Mouse (Mus musculus) stomach, embryonic 16.5 days (tissue): ENCODE results near the gene Nfkbib. TPM values are rescaled to one million over a fixed set of nuclear protein-coding genes. Genes with fewer than 3 reads are reported as not detected.
A peak's percentile ranks its signal among the peaks of the same experiment; 100 is the strongest.

Experiments
- ATAC-seq: fragments of 200-750 bp; cut with Nextera tagmentation; 2 replicates; pipeline ENCODE4 v1.8.0; 2017; ENCODE audit warnings: moderate number of reproducible peaks, moderate TSS enrichment; ENCODE audit not compliant: insufficient read depth, low FRiP score
- H3K27ac ChIP-seq: fragments of 300-500 bp; sonication (generic); 2 replicates; pipeline ENCODE4 v1.5.1; 2014; ENCODE audit warnings: low read length
- H3K27me3 ChIP-seq: fragments of 300-500 bp; sonication (generic); 2 replicates; pipeline ENCODE4 v1.6.1; 2014; ENCODE audit warnings: low read length, control low read depth, mixed read lengths; ENCODE audit not compliant: control insufficient read depth, insufficient read depth
- H3K36me3 ChIP-seq: fragments of 300-500 bp; sonication (generic); 2 replicates; pipeline ENCODE4 v1.6.1; 2014; ENCODE audit warnings: low read length; ENCODE audit not compliant: control insufficient read depth, insufficient read depth
- H3K4me1 ChIP-seq: fragments of 300-500 bp; sonication (generic); 2 replicates; pipeline ENCODE4 v1.6.1; 2014; ENCODE audit warnings: low read length, control low read depth, mixed read lengths; ENCODE audit not compliant: control insufficient read depth, insufficient read depth
- H3K4me2 ChIP-seq: fragments of 300-500 bp; sonication (generic); 2 replicates; pipeline ENCODE4 v1.6.1; 2014; ENCODE audit warnings: low read depth, low read length, mixed read lengths
- H3K4me3 ChIP-seq: fragments of 300-500 bp; sonication (generic); replicated peaks from 2 replicates; pipeline ENCODE4 v1.5.1; 2014; ENCODE audit warnings: mild to moderate bottlenecking, low read length
- H3K9ac ChIP-seq: fragments of 300-500 bp; sonication (generic); 2 replicates; pipeline ENCODE4 v1.6.1; 2014; ENCODE audit warnings: low read length
- H3K9me3 ChIP-seq: fragments of 300-500 bp; sonication (generic); replicated peaks from 2 replicates; pipeline ENCODE4 v1.6.1; 2016; ENCODE audit warnings: low read length, control low read depth; ENCODE audit not compliant: control insufficient read depth
- WGBS: fragments of 180-500 bp; shearing (Covaris S2); extraction: QIAGEN DNeasy Blood & Tissue Kit; methylation state at CpG from one replicate; pipeline ENCODE4 v1.1.7; 2014; 5-methylcytosine and 5-hydroxymethylcytosine counted together
- polyA plus RNA-seq: library from polyadenylated mRNA; unstranded; fragments of >200 nt; fragmentation: Nextera tagmentation; extraction: Ambion mirVana; gene quantifications from 2 replicates; pipeline ENCODE4 v1.2.1, GENCODE M21; 2015

Gene Nfkbib
- polyA plus RNA-seq, 1 experiment from 2014 or later: 37.2 TPM

- ATAC-seq: no peak
- peaks cover 9% of the 10 kb centered on the region for H3K4me1 ChIP-seq
- WGBS: 81% methylated on average over 9 of the region's 9 CpGs
- no peaks in the 10 kb centered on the region for H3K36me3 ChIP-seq
- H3K9me3 ChIP-seq: no peaks in the 10 kb centered on the region
- H3K27ac ChIP-seq: no peak overlapping the region
- no peak overlapping the region for H3K4me2 ChIP-seq
- no peak overlapping the region for H3K4me3 ChIP-seq
- H3K27me3 ChIP-seq: no peaks in the 10 kb centered on the region
- H3K9ac ChIP-seq: no peak overlapping the region
Observed at GRCm38 (mm10) chr7:28778825-28779224, 11.5 kb upstream of the Nfkbib start.

DNA sequence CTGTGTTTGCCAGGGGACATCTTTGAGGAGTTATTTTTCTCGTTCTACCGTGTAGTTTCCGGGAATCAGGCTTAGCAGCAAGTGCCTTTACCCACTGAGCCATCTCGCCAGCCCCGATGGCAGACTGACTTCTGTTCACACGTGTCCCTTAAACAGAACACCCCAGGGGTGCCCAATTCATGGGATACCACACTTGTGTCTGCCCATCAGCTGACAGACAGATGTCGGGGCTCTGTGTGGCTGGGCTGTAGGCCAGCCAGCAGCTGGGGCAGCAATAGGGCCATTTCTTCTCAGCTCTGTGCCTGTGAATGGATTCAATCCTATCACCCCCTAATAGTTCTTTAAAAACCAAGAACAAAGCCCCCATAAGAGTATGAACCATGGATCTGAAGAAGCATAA lies 7.8 kb upstream of the Nfkbib start:
- Histone ChIP-seq H3K9me3 (no peaks in the 10 kb centered on the region), H3K27me3 (no peaks in the 10 kb centered on the region), H3K36me3 (no peaks in the 10 kb centered on the region), H3K27ac (no peak overlapping the region), H3K4me2 (no peak overlapping the region), H3K9ac (no peak overlapping the region), H3K4me3 (no peak overlapping the region), H3K4me1 (peaks cover under 1% of the 10 kb centered on the region)
- no peak for ATAC-seq
- WGBS: 87% methylated on average over 7 of the region's 7 CpGs

- Histone ChIP-seq H3K9ac (no peak overlapping the region), H3K4me3 (no peak overlapping the region), H3K36me3 (no peaks in the 10 kb centered on the region), H3K27ac (no peak overlapping the region), H3K27me3 (no peaks in the 10 kb centered on the region), H3K9me3 (no peaks in the 10 kb centered on the region), H3K4me2 (no peak overlapping the region), H3K4me1 (no peaks in the 10 kb centered on the region)
- WGBS: 79% methylated on average over 12 of the region's 12 CpGs
- no peak for ATAC-seq
Observed at GRCm38 (mm10) chr7:28774164-28774563, 6.9 kb upstream of the Nfkbib start.

DNA sequence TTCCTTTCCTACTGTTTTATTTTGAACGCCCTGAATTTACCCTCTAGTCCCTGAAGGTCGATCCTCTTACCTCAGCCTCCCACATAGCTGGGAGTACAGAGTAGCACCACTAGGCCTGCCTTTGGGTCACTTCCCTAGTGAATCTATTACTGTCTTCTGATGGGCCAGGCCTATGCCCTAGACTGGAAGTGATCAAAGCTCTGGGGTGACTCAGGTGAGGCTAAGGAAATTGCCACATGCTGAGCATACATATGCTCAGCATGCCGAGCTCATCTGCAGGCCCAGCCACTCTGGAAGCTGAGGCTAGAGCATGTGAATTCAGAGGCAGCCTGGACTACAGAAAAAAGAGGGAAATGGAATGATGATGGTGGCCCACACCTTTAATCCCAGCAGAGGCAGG lies 5.9 kb upstream of the Nfkbib start:
- Histone ChIP-seq H3K4me1 (no peaks in the 10 kb centered on the region), H3K9ac (no peak overlapping the region), H3K9me3 (no peaks in the 10 kb centered on the region), H3K27ac (no peak overlapping the region), H3K36me3 (no peaks in the 10 kb centered on the region), H3K4me3 (no peak overlapping the region), H3K4me2 (no peak overlapping the region), H3K27me3 (no peaks in the 10 kb centered on the region)
- 72% methylated on average over 3 of the region's 3 CpGs for WGBS
- no peak for ATAC-seq

DNA sequence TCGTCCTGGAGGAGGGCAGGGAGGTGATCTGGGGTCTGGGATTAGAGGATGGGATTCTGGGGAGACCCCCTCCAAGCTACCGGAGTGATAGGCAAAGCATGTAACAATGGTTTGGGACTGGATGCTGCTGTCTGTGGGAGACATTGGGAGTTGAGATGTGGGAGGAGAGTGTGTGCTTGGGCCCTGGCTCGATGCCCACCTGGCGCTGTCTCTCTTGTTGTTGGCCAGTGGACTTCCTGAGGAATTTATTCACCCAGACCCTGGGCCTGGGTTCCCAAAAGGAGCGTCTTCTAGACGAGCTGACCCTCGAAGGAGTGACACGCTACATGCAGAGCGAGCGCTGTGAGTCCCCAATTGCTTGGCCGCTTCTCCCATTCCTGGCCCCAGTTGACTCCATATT lies 4.6 kb upstream of the Nfkbib start:
- ATAC-seq: no peak
- Histone ChIP-seq H3K9ac (no peak overlapping the region), H3K27me3 (no peaks in the 10 kb centered on the region), H3K4me2 (no peak overlapping the region), H3K4me1 (peaks cover 8% of the 10 kb centered on the region), H3K9me3 (no peaks in the 10 kb centered on the region), H3K4me3 (no peak overlapping the region), H3K27ac (no peak overlapping the region), H3K36me3 (no peaks in the 10 kb centered on the region)
- 87% methylated on average over 11 of the region's 11 CpGs for WGBS

DNA sequence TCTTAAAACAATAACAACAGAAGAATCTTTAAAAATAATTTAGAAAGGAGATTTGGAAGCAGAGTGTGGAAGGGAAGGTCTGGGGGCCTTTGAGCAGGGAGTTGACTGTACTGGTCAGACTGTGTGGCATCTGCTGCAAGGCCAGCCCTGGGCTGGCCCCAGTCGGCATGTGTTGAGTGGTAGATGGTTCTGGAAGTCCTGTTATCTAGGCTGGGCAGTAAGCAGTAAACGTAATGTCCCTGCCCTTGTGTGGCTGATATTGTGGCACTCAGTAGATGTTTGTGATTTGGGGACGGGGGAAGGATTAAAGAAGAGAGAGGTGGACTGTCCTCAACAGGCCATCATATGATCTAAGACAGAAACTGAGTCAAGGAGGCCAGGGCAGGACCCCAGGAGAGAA lies 3.0 kb upstream of the Nfkbib start:
- no peaks in the 10 kb centered on the region for H3K27me3 ChIP-seq
- no peak overlapping the region for H3K9ac ChIP-seq
- WGBS: 86% methylated on average over 3 of the region's 3 CpGs
- H3K4me2 ChIP-seq: no peak overlapping the region
- no peaks in the 10 kb centered on the region for H3K9me3 ChIP-seq
- ATAC-seq: no peak
- no peak overlapping the region for H3K27ac ChIP-seq
- no peak overlapping the region for H3K4me3 ChIP-seq
- no peaks in the 10 kb centered on the region for H3K36me3 ChIP-seq
- peaks cover 14% of the 10 kb centered on the region for H3K4me1 ChIP-seq

DNA sequence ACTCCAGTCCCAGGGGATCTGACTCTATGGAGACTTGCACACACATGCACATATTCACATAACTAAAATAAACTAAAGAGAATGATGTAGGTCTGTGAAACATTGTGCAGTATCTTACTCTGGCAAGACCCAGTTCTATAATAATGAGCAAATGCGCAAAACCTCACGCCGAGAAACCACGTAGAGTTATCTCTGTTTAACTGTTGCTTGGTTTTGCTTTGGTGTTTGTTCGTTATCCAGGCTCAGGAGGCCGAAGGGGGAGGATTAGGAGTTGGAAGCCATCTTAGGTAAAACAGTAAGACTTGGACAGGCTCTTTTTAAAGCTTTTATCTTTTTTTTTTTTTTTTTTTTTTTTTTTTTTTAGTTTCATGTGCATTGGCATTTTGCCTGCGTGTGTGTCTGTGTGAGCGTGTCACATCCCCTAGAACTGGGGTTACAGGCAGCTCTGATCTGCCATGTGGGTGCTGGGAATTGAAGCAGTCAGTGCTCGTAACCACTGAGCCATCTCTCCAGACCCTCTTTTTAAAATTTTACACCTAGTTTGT lies 2.2 kb upstream of the Nfkbib start:
- Histone ChIP-seq H3K9ac (no peak overlapping the region), H3K4me3 (no peak overlapping the region), H3K4me2 (no peak overlapping the region), H3K9me3 (no peaks in the 10 kb centered on the region), H3K4me1 (peaks cover 16% of the 10 kb centered on the region), H3K27me3 (no peaks in the 10 kb centered on the region), H3K27ac (no peak overlapping the region), H3K36me3 (no peaks in the 10 kb centered on the region)
- ATAC-seq: no peak
- 89% methylated on average over 9 of the region's 9 CpGs for WGBS

DNA sequence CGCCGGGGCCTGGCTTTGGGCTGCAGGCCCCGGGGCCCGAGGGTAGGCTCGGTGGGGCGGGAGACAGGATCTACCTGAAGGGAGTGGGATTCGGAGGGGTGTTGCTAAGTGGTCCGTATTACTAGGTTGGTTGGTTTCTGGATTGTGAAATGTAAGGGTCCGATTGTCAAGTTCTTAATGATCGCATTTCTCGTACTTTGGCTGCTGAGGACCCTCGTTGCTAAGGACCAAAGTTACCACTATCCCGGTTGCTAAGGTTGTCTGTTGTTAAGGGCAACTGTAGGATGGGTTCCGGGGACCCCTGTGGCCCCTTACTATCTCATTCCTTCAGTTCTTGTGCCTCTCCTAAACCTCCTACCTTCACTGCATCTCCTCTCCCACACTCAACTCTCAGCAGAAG lies 402 bp downstream of the Nfkbib start:
- H3K36me3 ChIP-seq: no peaks in the 10 kb centered on the region
- WGBS: 4% methylated on average over 14 of the region's 14 CpGs
- peak overlapping the region; percentile 87 for H3K4me3 ChIP-seq
- no peak overlapping the region for H3K27ac ChIP-seq
- H3K4me1 ChIP-seq: peaks cover 16% of the 10 kb centered on the region
- no peaks in the 10 kb centered on the region for H3K9me3 ChIP-seq
- H3K4me2 ChIP-seq: peak overlapping the region; percentile 62
- peak overlapping the region; percentile 92 for H3K9ac ChIP-seq
- no peaks in the 10 kb centered on the region for H3K27me3 ChIP-seq
- ATAC-seq: no peak

DNA sequence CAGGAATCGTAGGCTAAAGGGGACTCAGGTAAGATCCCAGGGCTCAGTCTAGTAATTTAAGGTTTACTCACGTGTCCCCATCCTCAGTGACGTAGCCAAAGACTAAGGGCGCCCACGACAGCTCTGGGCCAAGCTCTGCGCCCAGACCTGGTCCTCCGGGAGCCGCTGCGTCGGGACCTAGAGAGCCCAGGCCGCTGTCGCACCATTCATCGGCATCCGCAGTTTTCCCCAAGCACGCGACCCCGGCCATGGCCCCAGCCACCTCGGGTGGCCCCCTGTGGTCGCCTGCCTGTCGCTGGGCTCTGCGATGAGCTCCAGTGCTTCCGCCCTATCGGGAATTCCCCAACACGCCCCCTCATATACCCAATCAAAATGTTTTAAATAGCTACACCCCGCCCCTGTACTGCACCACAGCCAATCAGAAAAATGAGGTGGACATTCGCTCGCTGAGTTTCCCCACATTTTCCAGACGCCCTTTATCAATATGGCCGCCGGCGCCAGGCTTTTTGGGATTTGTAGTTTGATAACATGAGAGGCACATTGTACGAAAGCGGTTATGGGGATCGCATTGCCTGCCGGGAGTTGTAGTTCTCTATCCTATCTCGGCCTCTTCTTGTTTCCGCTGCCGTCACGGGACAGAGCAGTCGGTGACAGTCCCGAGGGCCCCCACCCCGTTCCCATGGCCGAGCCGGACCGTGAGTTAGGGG lies 986 bp downstream of the Nfkbib start, which contains the start of gene Sirt2:
Gene Sirt2 (plus strand): TSS at position 563 of the 707 bp plus-strand sequence.
- Histone ChIP-seq H3K36me3 (peaks cover under 1% of the 10 kb centered on the region; the same call in 1 of the 2 replicates), H3K4me3 (peak within 1 kb of the TSS; percentile 87), H3K4me1 (peaks cover 16% of the 10 kb centered on the region), H3K9me3 (no peaks in the 10 kb centered on the region), H3K27ac (no peak within 1 kb of the TSS), H3K27me3 (no peaks in the 10 kb centered on the region), H3K4me2 (peak within 1 kb of the TSS; percentile 65), H3K9ac (peak within 1 kb of the TSS; percentile 92)
- peak; percentile 98 for ATAC-seq
- WGBS: under 1% methylated on average over 45 of the region's 45 CpGs
